Mouse (Mus musculus) intestine, embryonic 16.5 days (tissue): ENCODE measurements around the gene Pphln1. TPM values are rescaled to one million over a fixed set of nuclear protein-coding genes. Genes with fewer than 3 reads are reported as not detected.

Experiments
- ATAC-seq: fragments of 200-750 bp; cut with Nextera tagmentation; 2 replicates; pipeline ENCODE4 v1.8.0; 2017; ENCODE audit warnings: moderate TSS enrichment, moderate library complexity
- H3K27ac ChIP-seq: fragments of 300-500 bp; sonication (generic); 2 replicates; pipeline ENCODE4 v1.5.1; 2014; ENCODE audit warnings: mild to moderate bottlenecking, low read length
- H3K27me3 ChIP-seq: fragments of 300-500 bp; sonication (generic); replicated peaks from 2 replicates; pipeline ENCODE4 v1.6.1; 2014; ENCODE audit warnings: low read length, control low read depth, mixed read lengths; ENCODE audit not compliant: control insufficient read depth, insufficient read depth
- H3K36me3 ChIP-seq: fragments of 300-500 bp; sonication (generic); 2 replicates; pipeline ENCODE4 v1.6.1; 2014; ENCODE audit warnings: low read length, control low read depth; ENCODE audit not compliant: control insufficient read depth, insufficient read depth
- H3K4me1 ChIP-seq: fragments of 300-500 bp; sonication (generic); 2 replicates; pipeline ENCODE4 v1.6.1; 2014; ENCODE audit warnings: low read length, control low read depth, mixed read lengths; ENCODE audit not compliant: control insufficient read depth, insufficient read depth
- H3K4me2 ChIP-seq: fragments of 300-500 bp; sonication (generic); 2 replicates; pipeline ENCODE4 v1.6.1; 2014; ENCODE audit warnings: low read depth, low read length, control low read depth
- H3K4me3 ChIP-seq: fragments of 300-500 bp; sonication (generic); 2 replicates; pipeline ENCODE4 v1.5.1; 2014; ENCODE audit warnings: mild to moderate bottlenecking, low read length
- H3K9ac ChIP-seq: fragments of 300-500 bp; sonication (generic); 2 replicates; pipeline ENCODE4 v1.6.1; 2014; ENCODE audit warnings: low read depth, low read length
- H3K9me3 ChIP-seq: fragments of 300-500 bp; sonication (generic); 2 replicates; pipeline ENCODE4 v1.6.1; 2016; ENCODE audit warnings: low read length, control low read depth; ENCODE audit not compliant: control insufficient read depth
- WGBS: fragments of 180-500 bp; shearing (Covaris S2); extraction: QIAGEN DNeasy Blood & Tissue Kit; methylation state at CpG from one replicate; pipeline ENCODE4 v1.1.7; 2014; 5-methylcytosine and 5-hydroxymethylcytosine counted together
- polyA plus RNA-seq: library from polyadenylated mRNA; unstranded; fragments of >200 nt; fragmentation: Nextera tagmentation; extraction: Ambion mirVana; gene quantifications from 2 replicates; pipeline ENCODE4 v1.2.1, GENCODE M21; 2015

Gene Pphln1
- polyA plus RNA-seq, 1 experiment from 2014 or later = 29.2 TPM

GRCm38 (mm10) chr15:93456005-93456404 lies 57.9 kb downstream of the Pphln1 start:
- Histone ChIP-seq H3K4me3 (no peak overlapping the region), H3K36me3 (no peaks in the 10 kb centered on the region), H3K27me3 (no peaks in the 10 kb centered on the region), H3K27ac (no peak overlapping the region), H3K4me2 (no peak overlapping the region), H3K4me1 (no peaks in the 10 kb centered on the region), H3K9ac (no peak overlapping the region), H3K9me3 (no peaks in the 10 kb centered on the region)
- no peak for ATAC-seq

DNA sequence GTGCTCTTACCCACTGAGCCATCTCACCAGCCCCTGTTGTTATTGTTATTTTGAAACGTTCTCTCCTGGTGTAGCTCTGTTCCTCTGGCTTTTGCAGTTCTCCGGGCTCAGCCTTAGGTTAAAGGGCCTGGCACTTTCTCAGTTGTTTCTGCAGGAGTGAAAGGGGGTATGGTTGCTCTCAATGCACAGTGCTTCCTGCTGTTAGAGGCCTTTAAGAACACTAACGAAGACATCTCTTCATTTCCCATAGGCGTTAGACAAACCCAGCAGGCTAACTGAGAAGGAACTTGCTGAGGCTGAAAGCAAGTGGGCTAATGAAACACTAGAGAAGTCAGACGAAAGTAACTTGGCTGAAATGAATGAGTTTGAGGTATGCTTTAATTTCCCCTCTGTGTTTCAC lies 61.3 kb downstream of the Pphln1 start:
- H3K27ac ChIP-seq = no peak overlapping the region
- no peak for ATAC-seq
- 80% methylated on average over 5 of the region's 5 CpGs for WGBS

DNA sequence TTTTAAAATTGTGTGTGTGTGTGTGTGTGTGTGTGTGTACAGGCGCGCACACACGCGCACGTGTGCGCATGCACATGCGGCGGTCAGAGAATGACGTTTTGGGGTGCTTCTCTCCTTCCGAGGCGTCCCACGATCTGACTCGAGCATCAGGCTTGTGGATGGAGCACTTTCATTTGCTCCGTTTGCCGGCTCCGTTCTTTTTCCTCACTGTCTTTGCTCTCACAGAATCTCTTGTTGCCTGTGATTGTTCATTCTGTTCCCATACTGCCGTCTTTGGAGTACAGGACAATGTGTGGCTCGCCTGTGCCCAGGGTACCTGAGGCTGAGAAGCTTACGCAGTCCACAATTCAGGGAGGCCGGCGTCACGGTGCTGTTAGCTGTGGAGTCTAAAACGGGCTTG lies 62.9 kb downstream of the Pphln1 start:
- Histone ChIP-seq H3K9me3 (no peaks in the 10 kb centered on the region), H3K27ac (no peak overlapping the region), H3K4me1 (no peaks in the 10 kb centered on the region), H3K27me3 (no peaks in the 10 kb centered on the region), H3K4me3 (no peak overlapping the region), H3K4me2 (no peak overlapping the region), H3K36me3 (no peaks in the 10 kb centered on the region), H3K9ac (no peak overlapping the region)
- WGBS = 95% methylated on average over 23 of the region's 23 CpGs
- no peak for ATAC-seq

More for the DNA sequence above, 61.3 kb downstream of the Pphln1 start:
- no peak overlapping the region for H3K4me2 ChIP-seq
- no peak overlapping the region for H3K4me3 ChIP-seq
- H3K9ac ChIP-seq = no peak overlapping the region
- H3K9me3 ChIP-seq = no peaks in the 10 kb centered on the region
- H3K27me3 ChIP-seq = no peaks in the 10 kb centered on the region
- no peaks in the 10 kb centered on the region for H3K36me3 ChIP-seq
- no peaks in the 10 kb centered on the region for H3K4me1 ChIP-seq

- H3K36me3 ChIP-seq = no peaks in the 10 kb centered on the region
- no peak overlapping the region for H3K4me2 ChIP-seq
- no peaks in the 10 kb centered on the region for H3K27me3 ChIP-seq
- no peak overlapping the region for H3K27ac ChIP-seq
- ATAC-seq = no peak
- WGBS = 76% methylated on average over 12 of the region's 12 CpGs
- no peaks in the 10 kb centered on the region for H3K9me3 ChIP-seq
- no peak overlapping the region for H3K9ac ChIP-seq
- H3K4me3 ChIP-seq = no peak overlapping the region
- peaks cover 5% of the 10 kb centered on the region for H3K4me1 ChIP-seq
Measured at GRCm38 (mm10) chr15:93471651-93472050, 73.5 kb downstream of the Pphln1 start.

GRCm38 (mm10) chr15:93472089-93472488 lies 73.9 kb downstream of the Pphln1 start:
- Histone ChIP-seq H3K27me3 (no peaks in the 10 kb centered on the region), H3K9me3 (no peaks in the 10 kb centered on the region), H3K4me2 (no peak overlapping the region), H3K36me3 (no peaks in the 10 kb centered on the region), H3K4me1 (peaks cover 5% of the 10 kb centered on the region), H3K27ac (no peak overlapping the region), H3K4me3 (no peak overlapping the region), H3K9ac (no peak overlapping the region)
- ATAC-seq = no peak
- 82% methylated on average over 1 of the region's 1 CpGs for WGBS

DNA sequence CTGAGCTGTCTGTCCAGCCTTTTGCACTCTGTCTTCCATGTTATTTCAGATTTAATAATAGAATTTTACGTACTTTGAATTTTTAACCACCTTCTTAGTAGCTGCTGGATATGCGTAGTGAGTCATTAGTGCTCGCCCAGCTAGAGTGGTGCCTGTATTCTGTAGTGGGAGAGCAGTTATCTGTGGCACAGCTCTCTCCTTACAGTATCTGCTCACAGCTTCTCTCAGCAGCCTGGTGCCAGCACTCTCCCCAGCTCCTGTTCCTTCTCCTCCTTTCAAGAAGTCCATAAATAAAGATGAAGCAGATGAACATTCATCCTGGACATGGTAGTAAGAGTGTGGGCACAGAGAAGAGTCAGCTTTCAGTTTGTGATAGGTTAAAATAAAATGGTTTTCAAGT lies 76.1 kb downstream of the Pphln1 start:
- Histone ChIP-seq H3K4me3 (no peak overlapping the region), H3K9ac (no peak overlapping the region), H3K27me3 (no peaks in the 10 kb centered on the region), H3K27ac (no peak overlapping the region), H3K4me2 (no peak overlapping the region), H3K9me3 (no peaks in the 10 kb centered on the region), H3K4me1 (peaks cover 5% of the 10 kb centered on the region), H3K36me3 (no peaks in the 10 kb centered on the region)
- WGBS = 90% methylated on average over 3 of the region's 3 CpGs
- no peak for ATAC-seq

DNA sequence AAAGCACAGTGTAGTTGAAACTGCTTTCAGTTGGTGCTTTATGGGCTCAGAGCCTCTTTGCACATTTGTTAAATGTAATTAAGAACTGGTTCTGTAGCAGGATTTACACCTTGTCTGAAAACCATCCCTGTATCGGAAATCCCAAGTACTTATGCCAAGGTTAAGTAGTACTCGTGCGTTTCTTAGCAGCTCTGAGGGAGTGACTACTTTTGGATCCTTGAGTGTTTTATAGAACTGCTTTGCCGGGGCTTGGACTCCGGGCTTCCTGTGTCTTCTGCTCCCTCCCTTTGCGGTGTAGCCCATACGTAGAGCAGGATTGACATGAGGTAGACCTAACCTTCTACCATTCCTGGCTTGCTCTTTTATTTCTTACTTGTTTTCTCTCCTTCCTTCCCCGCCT lies 77.5 kb downstream of the Pphln1 start:
- no peak overlapping the region for H3K4me2 ChIP-seq
- H3K27ac ChIP-seq = no peak overlapping the region
- no peak overlapping the region for H3K9ac ChIP-seq
- no peaks in the 10 kb centered on the region for H3K9me3 ChIP-seq
- H3K27me3 ChIP-seq = no peaks in the 10 kb centered on the region
- 48% methylated on average over 8 of the region's 8 CpGs for WGBS
- ATAC-seq = no peak
- H3K4me3 ChIP-seq = no peak overlapping the region
- H3K36me3 ChIP-seq = no peaks in the 10 kb centered on the region
- peaks cover 5% of the 10 kb centered on the region for H3K4me1 ChIP-seq

- Histone ChIP-seq H3K4me2 (no peak overlapping the region), H3K36me3 (no peaks in the 10 kb centered on the region), H3K27ac (no peak overlapping the region), H3K9ac (no peak overlapping the region), H3K4me3 (no peak overlapping the region), H3K27me3 (no peaks in the 10 kb centered on the region), H3K9me3 (no peaks in the 10 kb centered on the region), H3K4me1 (peaks cover 5% of the 10 kb centered on the region)
- WGBS = 83% methylated on average over 4 of the region's 4 CpGs
- ATAC-seq = no peak
Measured at GRCm38 (mm10) chr15:93477729-93478128, 79.6 kb downstream of the Pphln1 start.

DNA sequence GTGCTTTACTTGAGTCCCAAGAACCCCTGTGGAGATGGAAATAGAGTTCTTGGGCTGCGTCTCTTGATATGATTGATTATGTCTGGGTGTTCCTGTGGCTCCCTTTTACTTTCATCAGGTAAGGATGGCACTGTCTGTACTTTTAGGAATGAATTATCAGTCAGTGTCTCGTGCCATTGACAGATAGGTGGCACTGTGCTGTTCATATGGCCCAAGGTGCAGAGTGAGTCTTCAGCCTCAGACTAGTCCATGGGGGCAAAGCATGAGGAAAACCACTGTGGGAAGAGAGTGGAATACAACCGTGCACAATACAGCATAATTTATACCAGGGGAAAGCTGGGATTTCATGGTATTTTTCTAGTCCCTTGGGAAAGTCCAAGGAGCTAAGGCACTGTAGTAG lies 80.5 kb downstream of the Pphln1 start:
- H3K9me3 ChIP-seq = no peaks in the 10 kb centered on the region
- no peaks in the 10 kb centered on the region for H3K36me3 ChIP-seq
- H3K9ac ChIP-seq = no peak overlapping the region
- WGBS = 83% methylated on average over 3 of the region's 3 CpGs
- no peaks in the 10 kb centered on the region for H3K27me3 ChIP-seq
- ATAC-seq = no peak
- H3K27ac ChIP-seq = no peak overlapping the region
- peaks cover 5% of the 10 kb centered on the region for H3K4me1 ChIP-seq
- H3K4me2 ChIP-seq = no peak overlapping the region
- no peak overlapping the region for H3K4me3 ChIP-seq

GRCm38 (mm10) chr15:93479445-93479844 lies 81.3 kb downstream of the Pphln1 start:
- peaks cover 5% of the 10 kb centered on the region for H3K4me1 ChIP-seq
- no peak overlapping the region for H3K4me2 ChIP-seq
- H3K9me3 ChIP-seq = no peaks in the 10 kb centered on the region
- no peak overlapping the region for H3K4me3 ChIP-seq
- no peak overlapping the region for H3K27ac ChIP-seq
- H3K9ac ChIP-seq = no peak overlapping the region
- H3K27me3 ChIP-seq = no peaks in the 10 kb centered on the region
- WGBS = 62% methylated on average over 4 of the region's 4 CpGs
- no peaks in the 10 kb centered on the region for H3K36me3 ChIP-seq
- no peak for ATAC-seq
